Mouse (Mus musculus): Measurements from ENCODE around the gene Gm28729.

- TF ChIP-seq CTCF (IDR thresholded peaks at IDR 0.05; ENCODE audit: low read depth) (no peak), EP300 (IDR thresholded peaks at IDR 0.05; ENCODE audit: low read depth) (no peak)
These were observed 34.1 kb upstream of the Gm28729 start for GRCm38 (mm10) chr9:96559148-96559547.
